Mouse (Mus musculus): ENCODE measurements around the gene Jmjd7. TPM values are rescaled to one million over a fixed set of nuclear protein-coding genes. Genes with fewer than 3 reads are reported as not detected.

The Jmjd7 gene
- polyA plus RNA-seq (2014; fragmentation: Illumina TruSeq; extraction: RNeasy Lipid Tissue Mini Kit (QIAGEN cat#74804); ENCODE audit: low read depth, low replicate concordance): not detected

GRCm38 (mm10) chr2:120026984-120027949 is at the start of gene Jmjd7, which contains the start of gene Gm28042:
Gene Jmjd7, plus strand, starts transcription at chr2:120027483.
Gene Gm28042, plus strand, starts transcription at chr2:120027493.

GRCm38 (mm10) chr2:120032726-120033467 is 5.6 kb downstream of the Jmjd7 start, which contains the start of gene Pla2g4b:
Gene Pla2g4b, plus strand, starts transcription at chr2:120033417.

Other genes with a start within 250 kb of the Jmjd7 start
- gene Rpap1, start 239.9 kb upstream of the Jmjd7 start, polyA plus RNA-seq (2014; fragmentation: Illumina TruSeq; extraction: RNeasy Lipid Tissue Mini Kit (QIAGEN cat#74804); ENCODE audit: low read depth, low replicate concordance): 0.44 TPM
- gene Tyro3, start 229.8 kb upstream of the Jmjd7 start, polyA plus RNA-seq (2014; fragmentation: Illumina TruSeq; extraction: RNeasy Lipid Tissue Mini Kit (QIAGEN cat#74804); ENCODE audit: low read depth, low replicate concordance): 0.44 TPM
- 30.2 TPM for gene Mga, start 130.3 kb upstream of the Jmjd7 start, polyA plus RNA-seq (2014; fragmentation: Illumina TruSeq; extraction: RNeasy Lipid Tissue Mini Kit (QIAGEN cat#74804); ENCODE audit: low read depth, low replicate concordance)
- 1.6 TPM for gene Mapkbp1, start 54.8 kb upstream of the Jmjd7 start, polyA plus RNA-seq (2014; fragmentation: Illumina TruSeq; extraction: RNeasy Lipid Tissue Mini Kit (QIAGEN cat#74804); ENCODE audit: low read depth, low replicate concordance)
- not detected for gene Gm28042, start within 50 bp of the Jmjd7 start, polyA plus RNA-seq (2014; fragmentation: Illumina TruSeq; extraction: RNeasy Lipid Tissue Mini Kit (QIAGEN cat#74804); ENCODE audit: low read depth, low replicate concordance)
- gene Pla2g4b, start 5.9 kb downstream of the Jmjd7 start, polyA plus RNA-seq (2014; fragmentation: Illumina TruSeq; extraction: RNeasy Lipid Tissue Mini Kit (QIAGEN cat#74804); ENCODE audit: low read depth, low replicate concordance): 0.28 TPM
- gene Ehd4, start 127.1 kb downstream of the Jmjd7 start, polyA plus RNA-seq (2014; fragmentation: Illumina TruSeq; extraction: RNeasy Lipid Tissue Mini Kit (QIAGEN cat#74804); ENCODE audit: low read depth, low replicate concordance): 25.4 TPM
- gene Pla2g4e, start 217.9 kb downstream of the Jmjd7 start, polyA plus RNA-seq (2014; fragmentation: Illumina TruSeq; extraction: RNeasy Lipid Tissue Mini Kit (QIAGEN cat#74804); ENCODE audit: low read depth, low replicate concordance): not detected